Mouse (Mus musculus) cerebellum, adult 11-12 months (tissue): ENCODE data around the gene Dapk2.

Source experiments
- DNase-seq: peaks from one replicate; pipeline ENCODE4 v3.0.0; 2022

Dapk2 gene

GRCm38 (mm10) chr9:66239173-66239572, 81.2 kb downstream of the Dapk2 start:
- DNase-seq, result no peak

- DNase-seq, result no peak
Observed at GRCm38 (mm10) chr9:66239691-66240090, 81.7 kb downstream of the Dapk2 start.

- DNase-seq, result peak; percentile 68
Observed at GRCm38 (mm10) chr9:66240493-66240892, 82.5 kb downstream of the Dapk2 start.

- DNase-seq, result peak; percentile 28
Observed at GRCm38 (mm10) chr9:66240991-66241390, 83.0 kb downstream of the Dapk2 start.

- DNase-seq, result no peak
Observed at GRCm38 (mm10) chr9:66241722-66242121, 83.7 kb downstream of the Dapk2 start.

GRCm38 (mm10) chr9:66243240-66243639, 85.2 kb downstream of the Dapk2 start:
- no peak for DNase-seq

GRCm38 (mm10) chr9:66244079-66244478, 86.1 kb downstream of the Dapk2 start:
- DNase-seq, result no peak

GRCm38 (mm10) chr9:66245707-66246106, 87.7 kb downstream of the Dapk2 start:
- no peak for DNase-seq

GRCm38 (mm10) chr9:66249281-66249680, 91.3 kb downstream of the Dapk2 start:
- no peak for DNase-seq

GRCm38 (mm10) chr9:66251159-66251691, 93.2 kb downstream of the Dapk2 start:
- no peak for DNase-seq

GRCm38 (mm10) chr9:66261741-66262140, 103.7 kb downstream of the Dapk2 start:
- no peak for DNase-seq

- no peak for DNase-seq
Observed at GRCm38 (mm10) chr9:66263701-66264100, 105.7 kb downstream of the Dapk2 start.

GRCm38 (mm10) chr9:66265645-66266044, 107.6 kb downstream of the Dapk2 start:
- no peak for DNase-seq

GRCm38 (mm10) chr9:66266237-66267170, 108.5 kb downstream of the Dapk2 start:
- DNase-seq, result no peak

- DNase-seq, result no peak
Observed at GRCm38 (mm10) chr9:66268804-66269203, 110.8 kb downstream of the Dapk2 start.

GRCm38 (mm10) chr9:66270038-66270437, 112.0 kb downstream of the Dapk2 start:
- DNase-seq, result no peak

GRCm38 (mm10) chr9:66271726-66272125, 113.7 kb downstream of the Dapk2 start:
- no peak for DNase-seq

- no peak for DNase-seq
Observed at GRCm38 (mm10) chr9:66273632-66274031, 115.6 kb downstream of the Dapk2 start.

GRCm38 (mm10) chr9:66274657-66275056, 116.6 kb downstream of the Dapk2 start:
- no peak for DNase-seq

- DNase-seq, result peak; percentile 48
Observed at GRCm38 (mm10) chr9:66275267-66275991, 117.4 kb downstream of the Dapk2 start.

GRCm38 (mm10) chr9:66276062-66276461, 118.0 kb downstream of the Dapk2 start:
- DNase-seq, result no peak

- DNase-seq, result no peak
Observed at GRCm38 (mm10) chr9:66276697-66277385, 118.8 kb downstream of the Dapk2 start.

- peak; percentile 90 for DNase-seq
Observed at GRCm38 (mm10) chr9:66279647-66280046, 121.6 kb downstream of the Dapk2 start.
